Mouse (Mus musculus): ENCODE data around the gene Zscan26.

- TF ChIP-seq CTCF (IDR thresholded peaks at IDR 0.05; ENCODE audit: low read depth) (no peak), EP300 (IDR thresholded peaks at IDR 0.05; ENCODE audit: low read depth) (no peak)
Measured at GRCm38 (mm10) chr13:21495080-21495479, 41.5 kb upstream of the Zscan26 start, which contains the start of gene AK157302.
